In the genomic region with DNA sequence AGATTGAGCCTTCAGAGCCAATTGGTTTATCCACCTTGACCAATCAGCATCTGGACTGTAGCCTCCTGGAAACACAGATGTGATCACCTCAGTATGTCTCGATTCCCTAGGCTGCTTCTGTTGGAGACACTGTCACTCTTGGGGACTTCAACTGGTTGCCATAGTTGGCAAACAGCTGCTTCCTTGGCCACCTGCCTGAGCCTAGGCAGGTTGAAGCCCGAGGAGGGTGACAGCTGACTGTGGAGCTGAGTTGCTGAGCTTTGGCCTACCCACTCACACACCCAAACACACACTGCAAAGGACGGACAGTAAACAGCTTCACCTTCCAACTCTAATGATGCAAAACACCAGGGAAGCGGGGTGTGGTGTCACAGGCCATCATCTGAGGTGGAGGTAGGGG, we compare ENCODE assay signal across 12 mouse cellular contexts. TPM values are rescaled to one million over a fixed set of nuclear protein-coding genes. Genes with fewer than 3 reads are reported as not detected.
DNase-seq lines count a peak whose midpoint lies in the region; ATAC-seq lines count a peak whose summit lies in the region.
"Had no signal": no experiment of that assay in that cellular context is flagged by ENCODE, and none has a peak within 500 bp of the region (broad histone marks: within the 10 kb centered on the region; RNA-seq: fewer than 3 reads in every experiment).

No protein-coding gene starts in this region.

- no peaks in the 10 kb centered on the region for H3K9me3 ChIP-seq in liver, embryonic 12.5 days (replicated peaks)
- H3K9me3 ChIP-seq: embryonic facial prominence, embryonic 15.5 days; hindbrain, embryonic 15.5 days had no signal

- no peaks in the 10 kb centered on the region for H3K27me3 ChIP-seq in liver, embryonic 12.5 days (replicated peaks)
- H3K27me3 ChIP-seq: embryonic facial prominence, embryonic 15.5 days; hindbrain, embryonic 15.5 days had no signal

- H3K4me3 ChIP-seq in liver, embryonic 12.5 days = no peak overlapping the region
- H3K4me3 ChIP-seq: embryonic facial prominence, embryonic 15.5 days; hindbrain, embryonic 15.5 days had no signal

- peaks cover 13% of the 10 kb centered on the region for H3K4me1 ChIP-seq in liver, embryonic 12.5 days
- H3K4me1 ChIP-seq: embryonic facial prominence, embryonic 15.5 days; hindbrain, embryonic 15.5 days had no signal

- peak; percentile 74 to 77 for DNase-seq in cerebellum, postnatal 10 days
- DNase-seq in cerebellum, postnatal 4 days (ENCODE audit: low spot score in 2 of 2) = no peak
- peak; percentile 38 for DNase-seq in lung, postnatal 14 days
- no peak for DNase-seq in lung, postnatal 25 days (ENCODE audit: low spot score)
- peak; percentile 41 to 57 for DNase-seq in heart, adult 9 months (ENCODE audit: low spot score in 2 of 2)
- DNase-seq in skeletal muscle tissue, adult 2 months (ENCODE audit: low read depth, low spot score) = peak; percentile 90
- DNase-seq in frontal cortex, adult 2 months (ENCODE audit: extremely low spot score in 1 of 2, low spot score in 1 of 2) = no peak
- DNase-seq: kidney, postnatal 14 days had no signal

- ATAC-seq in liver, embryonic 12.5 days = no peak

- H3K9ac ChIP-seq in liver, embryonic 12.5 days = no peak overlapping the region
- H3K9ac ChIP-seq: embryonic facial prominence, embryonic 15.5 days; hindbrain, embryonic 15.5 days; liver, embryonic 14.5 days had no signal

- no peak overlapping the region for H3K27ac ChIP-seq in liver, embryonic 12.5 days
- H3K27ac ChIP-seq: embryonic facial prominence, embryonic 15.5 days; hindbrain, embryonic 15.5 days; liver, embryonic 14.5 days had no signal

- WGBS in liver, embryonic 12.5 days (ENCODE audit: insufficient replicate concordance) = 77% methylated on average over 4 of the region's 4 CpGs

- H3K4me2 ChIP-seq in liver, embryonic 12.5 days = no peak overlapping the region
- H3K4me2 ChIP-seq: embryonic facial prominence, embryonic 15.5 days; hindbrain, embryonic 15.5 days had no signal

- H3K36me3 ChIP-seq in liver, embryonic 12.5 days = peaks cover 25% of the 10 kb centered on the region

RNA-seq across cellular contexts. Expression of a gene that starts 7.7 kb away (rescaled TPM):
- 387 and 406 TPM in 2 replicates for polyA plus RNA-seq in frontal cortex, adult 2 months (2012; rRNA removed)
- polyA plus RNA-seq in liver, embryonic 12.5 days (2016; fragmentation: Nextera tagmentation; extraction: Ambion mirVana) = 27.4 and 28.9 TPM in 2 replicates

RNA-seq across cellular contexts. Expression of a gene that starts 47.5 kb away (rescaled TPM):
- 830 and 929 TPM in 2 replicates for polyA plus RNA-seq in frontal cortex, adult 2 months (2012; rRNA removed)
- 152 and 160 TPM in 2 replicates for polyA plus RNA-seq in liver, embryonic 12.5 days (2016; fragmentation: Nextera tagmentation; extraction: Ambion mirVana)

Comparison
In these comparisons a context has a peak if more than half of its experiments do, and no peak if none do; other contexts are left out.
1. DNase-seq: peak in cerebellum, postnatal 10 days (2 of 2), lung, postnatal 14 days (single experiment), heart, adult 9 months (2 of 2) and skeletal muscle tissue, adult 2 months (single experiment); none in cerebellum, postnatal 4 days (0 of 2), lung, postnatal 25 days (single experiment) and frontal cortex, adult 2 months (0 of 2).
2. RNA of a gene that starts 7.7 kb away (polyA plus RNA-seq): 387 to 406 TPM in frontal cortex, adult 2 months; 27.4 to 28.9 TPM in liver, embryonic 12.5 days; every median in the first group is over 10 times any median in the second.